Mouse (Mus musculus): ENCODE data around the gene Sec31a. TPM values are rescaled to one million over a fixed set of nuclear protein-coding genes. Genes with fewer than 3 reads are reported as not detected.

Sec31a gene
- total RNA-seq, 1 experiment from 2014 or later = 98.6 TPM

DNA sequence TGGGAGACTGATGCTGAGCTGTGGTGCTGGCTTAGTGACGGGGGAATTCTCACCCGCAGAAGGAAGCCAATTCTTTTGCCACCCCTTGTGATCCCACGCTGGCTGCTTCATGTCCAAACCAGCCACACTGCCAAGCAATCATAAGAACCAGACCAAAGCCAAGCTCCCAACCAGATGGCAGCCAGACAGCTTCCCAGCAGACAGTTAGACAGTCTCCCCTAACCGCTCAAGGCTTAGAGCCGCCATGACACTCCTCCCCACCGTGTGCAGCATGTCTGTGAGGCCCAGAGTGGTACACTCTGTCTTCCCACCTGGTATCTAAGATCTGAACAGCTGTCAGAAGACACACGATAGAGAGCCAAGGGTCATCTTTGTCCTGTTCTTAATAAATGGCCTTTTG is 98.2 kb downstream of the Sec31a start:
- no peak for ATAC-seq (ENCODE audit: extremely low read depth, insufficient number of reproducible peaks, low FRiP score, poor library complexity, severe bottlenecking)

DNA sequence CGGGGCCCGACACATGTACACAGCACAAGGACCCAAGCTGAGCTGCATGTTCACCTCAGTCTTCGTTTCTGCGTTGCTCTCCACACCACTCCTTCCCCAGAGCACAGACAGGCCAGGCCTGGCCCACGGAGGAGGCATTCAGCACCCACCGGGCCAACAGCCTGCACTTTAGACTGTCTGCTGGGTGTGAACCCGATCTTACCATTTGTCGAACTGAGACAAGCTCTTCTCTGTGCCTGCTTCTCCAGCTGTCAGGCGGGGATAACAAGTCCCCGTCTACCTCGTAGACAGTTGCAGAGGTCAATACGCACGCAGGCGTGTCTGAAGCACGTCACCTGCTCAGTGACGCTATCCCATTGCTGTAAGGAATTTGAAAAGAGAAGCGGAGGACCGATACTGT is 99.0 kb downstream of the Sec31a start:
- no peak for ATAC-seq (ENCODE audit: extremely low read depth, insufficient number of reproducible peaks, low FRiP score, poor library complexity, severe bottlenecking)

DNA sequence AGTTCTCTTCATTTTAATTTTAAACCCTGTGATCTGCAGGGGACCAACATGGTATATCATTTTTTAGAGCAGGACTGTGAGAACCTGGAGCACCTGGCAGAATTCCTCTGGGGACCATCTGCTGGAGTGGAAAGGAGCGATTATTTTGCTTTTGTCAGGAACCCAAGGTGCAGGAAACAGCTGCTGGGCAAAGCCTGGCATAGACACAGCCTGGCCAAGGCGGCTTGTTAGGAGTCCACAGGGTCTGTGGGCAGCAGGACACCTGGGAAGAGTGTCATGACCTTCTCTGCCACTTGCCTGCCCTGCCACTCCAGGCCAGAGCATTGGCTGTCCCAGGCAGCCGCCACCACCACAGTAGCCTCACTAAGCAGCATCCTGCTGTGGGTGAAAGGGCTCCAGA is 100.4 kb downstream of the Sec31a start:
- ATAC-seq (ENCODE audit: extremely low read depth, insufficient number of reproducible peaks, low FRiP score, poor library complexity, severe bottlenecking) = no peak

- no peak for ATAC-seq (ENCODE audit: extremely low read depth, insufficient number of reproducible peaks, low FRiP score, poor library complexity, severe bottlenecking)
These were observed 103.6 kb downstream of the Sec31a start for GRCm38 (mm10) chr5:100312391-100312790.

Other genes starting within 250 kb of the Sec31a start
- gene Lin54, start 84.4 kb upstream of the Sec31a start, total RNA-seq (2017) = 29.6 and 32.9 TPM in 2 replicates
- gene Cops4, start 102.1 kb upstream of the Sec31a start, total RNA-seq (2017) = 70.2 and 76.5 TPM in 2 replicates
- gene Plac8, start 156.0 kb upstream of the Sec31a start, total RNA-seq (2017) = 276 and 287 TPM in 2 replicates

Data from neutrophil, adult 5-6 weeks (primary cell).